Mouse (Mus musculus) liver, adult 2 months (tissue): ENCODE data around the gene Mns1.

Experiments used
- CTCF ChIP-seq: fragments of 200-500 bp; IDR thresholded peaks from 2 replicates; pipeline ENCODE4 v1.5.1; 2011; ENCODE audit warnings: low read depth, low read length, control low read depth
- POLR2A ChIP-seq: fragments of 200-500 bp; IDR thresholded peaks from 2 replicates; pipeline ENCODE4 v1.6.1; 2011; ENCODE audit warnings: low read length, control low read depth; ENCODE audit not compliant: insufficient read depth; ENCODE audit errors: extremely low read depth

GRCm38 (mm10) chr9:72408131-72408586 is 29.7 kb upstream of the Mns1 start:
- no peak for TF ChIP-seq POLR2A
- TF ChIP-seq CTCF, result peak; percentile 94
